Comparison of ENCODE assay signal across 9 mouse cellular contexts in the genomic region with DNA sequence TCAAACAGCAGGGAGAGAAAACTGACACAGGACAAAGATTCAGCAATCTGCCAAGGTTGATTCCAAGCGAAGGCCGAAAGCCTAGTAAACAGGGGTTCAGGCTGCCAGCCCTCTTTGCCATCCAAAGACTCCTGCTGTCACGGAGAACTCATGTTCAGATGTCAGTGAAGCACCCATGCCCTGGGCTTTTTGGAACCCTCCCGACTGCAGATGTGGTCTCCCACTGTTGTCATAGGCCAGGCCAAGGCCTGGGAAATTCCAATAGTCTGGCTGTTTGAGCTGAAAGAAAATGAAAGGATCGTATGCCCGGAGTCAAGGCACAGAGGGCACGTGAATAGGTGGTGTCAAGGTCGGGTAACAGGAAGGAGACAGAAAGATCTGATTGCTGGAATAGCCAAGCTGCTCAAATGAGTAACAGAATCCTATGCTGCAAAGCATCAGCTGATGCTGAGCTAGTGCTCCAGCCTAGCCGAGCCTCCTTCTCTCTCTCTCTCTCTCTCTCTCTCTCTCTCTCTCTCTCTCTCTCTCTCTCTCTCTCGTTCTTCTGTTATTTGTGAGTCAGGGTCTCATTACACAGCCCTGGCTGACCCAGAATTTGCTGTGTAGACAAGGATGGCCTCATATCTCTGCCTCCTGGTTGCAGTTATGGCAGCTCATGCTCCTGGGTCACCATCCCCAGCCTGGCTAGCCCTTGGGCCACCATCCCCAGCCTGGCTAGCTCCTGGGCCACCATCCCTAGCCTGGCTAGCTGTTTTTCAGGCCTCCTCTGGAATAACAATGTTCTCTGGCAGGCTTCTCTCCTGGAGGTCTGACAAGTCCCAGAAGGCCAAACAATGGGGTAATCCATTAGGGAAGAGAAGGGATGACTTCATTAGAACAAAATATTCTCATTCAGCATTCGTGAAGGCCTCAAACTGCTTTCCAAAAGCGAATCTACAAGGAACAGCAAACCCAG. TPM values are rescaled to one million over a fixed set of nuclear protein-coding genes. Genes with fewer than 3 reads are reported as not detected.
DNase-seq lines count a peak whose midpoint lies in the region; ATAC-seq lines count a peak whose summit lies in the region.
"Had no signal": no experiment of that assay in that cellular context is flagged by ENCODE, and none has a peak within 500 bp of the region (broad histone marks: within the 10 kb centered on the region; RNA-seq: fewer than 3 reads in every experiment).

No protein-coding gene starts in this region.

- H3K9me3 ChIP-seq in embryonic facial prominence, embryonic 15.5 days (replicated peaks) = no peaks in the 10 kb centered on the region
- H3K9me3 ChIP-seq: midbrain, embryonic 12.5 days had no signal

- H3K4me3 ChIP-seq in embryonic facial prominence, embryonic 15.5 days (replicated peaks) = no peak overlapping the region
- H3K4me3 ChIP-seq: midbrain, embryonic 12.5 days had no signal

- DNase-seq in left cerebral cortex, adult 11 months (ENCODE audit: low spot score) = peak; percentile 46
- no peak for DNase-seq in left cerebral cortex, adult 18-20 months (ENCODE audit: low spot score in 2 of 2)
- peak; percentile 82 for DNase-seq in R1 (ENCODE audit: low read depth, low spot score)
- DNase-seq in layer of hippocampus, postnatal 14 days (ENCODE audit: low spot score in 2 of 2) = peak; percentile 41 to 72
- DNase-seq in frontal cortex, postnatal 14 days (ENCODE audit: low spot score in 2 of 2) = no peak
- no peak for DNase-seq in kidney, postnatal 14 days
- DNase-seq in urinary bladder, postnatal 4 days (ENCODE audit: low spot score in 2 of 2) = no peak

- H3K27me3 ChIP-seq in embryonic facial prominence, embryonic 15.5 days = no peaks in the 10 kb centered on the region
- H3K27me3 ChIP-seq: midbrain, embryonic 12.5 days had no signal

- H3K36me3 ChIP-seq in embryonic facial prominence, embryonic 15.5 days = no peaks in the 10 kb centered on the region
- H3K36me3 ChIP-seq: midbrain, embryonic 12.5 days had no signal

- H3K4me1 ChIP-seq in embryonic facial prominence, embryonic 15.5 days = peaks cover 6% of the 10 kb centered on the region; the same call in 1 of the 2 replicates

- no peak overlapping the region for H3K9ac ChIP-seq in embryonic facial prominence, embryonic 15.5 days
- H3K9ac ChIP-seq: midbrain, embryonic 12.5 days had no signal

- ATAC-seq in embryonic facial prominence, embryonic 15.5 days (ENCODE audit: insufficient number of reproducible peaks, low FRiP score, low TSS enrichment, low read depth) = no peak

- no peak overlapping the region for H3K4me2 ChIP-seq in embryonic facial prominence, embryonic 15.5 days (replicated peaks)
- H3K4me2 ChIP-seq: midbrain, embryonic 12.5 days had no signal

- peak overlapping the region; percentile 55 for H3K27ac ChIP-seq in embryonic facial prominence, embryonic 15.5 days (replicated peaks)
- H3K27ac ChIP-seq: midbrain, embryonic 12.5 days had no signal

- WGBS in embryonic facial prominence, embryonic 15.5 days = 34% methylated on average over 12 of the region's 12 CpGs

RNA-seq across cellular contexts. Expression of a gene that starts 9.1 kb away (rescaled TPM):
- 100 to 1,000 TPM; 136 to 140 TPM for total RNA-seq in left cerebral cortex, adult 18-20 months (2021)
- polyA plus RNA-seq in embryonic facial prominence, embryonic 15.5 days (2015; fragmentation: Nextera tagmentation; extraction: Ambion mirVana) = 93.3 and 102 TPM in 2 replicates
- total RNA-seq in layer of hippocampus, postnatal 14 days (2021) = 100 to 1,000 TPM; 138 TPM

RNA-seq across cellular contexts. Expression of a gene that starts 26.0 kb away (rescaled TPM):
- 10 to 100 TPM; 27.7 to 30.7 TPM for total RNA-seq in left cerebral cortex, adult 18-20 months (2021)
- polyA plus RNA-seq in embryonic facial prominence, embryonic 15.5 days (2015; fragmentation: Nextera tagmentation; extraction: Ambion mirVana) = 36.8 and 43.6 TPM in 2 replicates
- total RNA-seq in layer of hippocampus, postnatal 14 days (2021) = 10 to 100 TPM; 20.4 to 22.7 TPM

Comparison
In these comparisons a context has a peak if more than half of its experiments do, and no peak if none do; other contexts are left out.
1. DNase-seq: peak in left cerebral cortex, adult 11 months (single experiment), R1 (single experiment) and layer of hippocampus, postnatal 14 days (2 of 2); none in left cerebral cortex, adult 18-20 months (0 of 2), frontal cortex, postnatal 14 days (0 of 2), kidney, postnatal 14 days (single experiment) and urinary bladder, postnatal 4 days (0 of 2).